Mouse (Mus musculus) CH12.LX (cell line): ENCODE data around the gene Prkacb.

ENCODE experiments used
- CTCF ChIP-seq, 2 experiments: IDR thresholded peaks in 1 of 2; conservative IDR thresholded peaks in 1 of 2; 2 replicates each; pipeline ENCODE4 v1.5.1; 2011 to 2012; ENCODE audit warnings: low read depth in 2 of 2, low read length in 2 of 2, improper control_type of control experiment in 1 of 2, inconsistent platforms in 1 of 2, mild to moderate bottlenecking in 1 of 2, moderate library complexity in 1 of 2
- ELF1 ChIP-seq: IDR thresholded peaks from 2 replicates; pipeline ENCODE4 v1.6.1; 2014; ENCODE audit warnings: low read depth, mild to moderate bottlenecking, inconsistent platforms, low read length, improper control_type of control experiment
- ETS1 ChIP-seq: conservative IDR thresholded peaks from 2 replicates; pipeline ENCODE4 v1.6.1; 2012; ENCODE audit warnings: low read depth, mild to moderate bottlenecking, inconsistent platforms, low read length, improper control_type of control experiment, moderate library complexity
- MEF2A ChIP-seq: IDR thresholded peaks from 2 replicates; pipeline ENCODE4 v1.6.1; 2014; ENCODE audit warnings: low read depth, mild to moderate bottlenecking, inconsistent platforms, low read length, improper control_type of control experiment, borderline replicate concordance
- POLR2A ChIP-seq: IDR thresholded peaks from 2 replicates; pipeline ENCODE4 v1.6.1; 2011; ENCODE audit warnings: low read depth, mild to moderate bottlenecking, improper control_type of control experiment, low read length

- TF ChIP-seq POLR2A = no peak
- no peak for TF ChIP-seq CTCF (conservative IDR thresholded peaks at IDR 0.05 in 1 of 2, IDR thresholded peaks at IDR 0.05 in 1 of 2; ENCODE audit: low read depth in 2 of 2, low read length in 2 of 2)
- no peak for TF ChIP-seq ELF1
- TF ChIP-seq MEF2A = no peak
- TF ChIP-seq ETS1 = no peak
These were observed 30.0 kb upstream of the Prkacb start for GRCm38 (mm10) chr3:146842766-146843165.
